Mouse (Mus musculus): ENCODE data around the gene Dapk1. TPM values are rescaled to one million over a fixed set of nuclear protein-coding genes. Genes with fewer than 3 reads are reported as not detected.
A peak's percentile ranks its signal among the peaks of the same experiment; 100 is the strongest.

The Dapk1 gene
- polyA plus RNA-seq, 1 experiment from 2014 or later, result 54.7 TPM

DNA sequence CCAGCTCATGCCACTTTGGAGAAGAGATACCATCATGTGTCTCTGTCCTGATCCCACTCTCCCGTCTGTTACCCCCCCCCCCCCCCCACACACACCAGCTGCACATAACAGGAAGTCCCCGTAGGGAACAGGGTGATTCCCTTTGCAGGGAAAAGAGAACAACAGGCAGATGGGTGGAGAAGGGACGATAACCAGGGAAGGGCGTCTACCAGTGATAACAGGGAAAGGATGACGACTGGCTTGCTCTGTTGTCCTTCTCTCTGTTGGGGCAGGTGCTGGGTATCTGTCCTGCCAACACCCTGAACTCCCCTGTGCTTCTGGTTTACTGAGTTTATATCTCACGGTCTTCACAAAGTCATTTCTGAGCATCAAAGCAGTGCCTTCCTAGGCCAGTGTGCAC lies 18.0 kb downstream of the Dapk1 start:
- WGBS, result 65% methylated on average over 6 of the region's 6 CpGs
- no peak overlapping the region for H3K4me3 ChIP-seq
- no peaks in the 10 kb centered on the region for H3K9me3 ChIP-seq
- no peaks in the 10 kb centered on the region for H3K36me3 ChIP-seq
- no peak overlapping the region for H3K4me2 ChIP-seq (replicated peaks)
- peaks cover 63% of the 10 kb centered on the region for H3K4me1 ChIP-seq
- H3K27me3 ChIP-seq, result no peaks in the 10 kb centered on the region
- no peak for ATAC-seq (replicated peaks)
- no peak overlapping the region for H3K9ac ChIP-seq (replicated peaks)
- H3K27ac ChIP-seq (replicated peaks), result no peak overlapping the region

- H3K4me2 ChIP-seq (replicated peaks), result no peak overlapping the region
- no peaks in the 10 kb centered on the region for H3K27me3 ChIP-seq
- H3K36me3 ChIP-seq, result no peaks in the 10 kb centered on the region
- peak; percentile 41; the same call in 1 of the 2 replicates for ATAC-seq (replicated peaks)
- H3K9ac ChIP-seq (replicated peaks), result no peak overlapping the region
- H3K9me3 ChIP-seq, result no peaks in the 10 kb centered on the region
- H3K4me3 ChIP-seq, result no peak overlapping the region
- peaks cover 49% of the 10 kb centered on the region for H3K4me1 ChIP-seq
- 32% methylated on average over 4 of the region's 4 CpGs for WGBS
- 0 out of 2 replicates have a peak overlapping the region, but pooled peaks have one; percentile 20 for H3K27ac ChIP-seq (replicated peaks)
These were observed 19.7 kb downstream of the Dapk1 start for GRCm38 (mm10) chr13:60621411-60621965.

DNA sequence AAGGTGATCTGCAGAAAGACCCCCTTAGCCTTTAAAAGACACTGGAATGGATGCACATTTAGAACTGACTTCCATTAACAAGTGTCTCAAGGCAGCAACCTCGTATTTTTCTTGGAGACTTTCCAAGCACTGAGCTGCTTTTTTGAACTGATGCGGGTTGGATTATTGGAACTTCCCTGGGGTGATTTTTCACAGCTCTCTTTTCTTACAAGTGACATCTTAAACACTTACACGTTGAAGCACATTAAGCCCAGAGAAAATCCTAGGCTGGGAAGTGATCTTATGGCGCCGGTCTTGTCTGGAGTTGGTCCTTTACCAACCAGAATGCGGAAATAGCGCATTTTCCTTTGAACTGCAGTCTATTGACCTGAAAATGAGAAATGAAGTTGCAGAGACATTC lies 23.8 kb downstream of the Dapk1 start:
- Histone ChIP-seq H3K4me1 (peaks cover 35% of the 10 kb centered on the region), H3K27me3 (no peaks in the 10 kb centered on the region), H3K4me2 (replicated peaks) (no peak overlapping the region), H3K9me3 (no peaks in the 10 kb centered on the region), H3K4me3 (no peak overlapping the region), H3K36me3 (no peaks in the 10 kb centered on the region), H3K9ac (replicated peaks) (no peak overlapping the region), H3K27ac (replicated peaks) (no peak overlapping the region)
- ATAC-seq (replicated peaks), result no peak
- 57% methylated on average over 7 of the region's 7 CpGs for WGBS

- Histone ChIP-seq H3K9ac (replicated peaks) (no peak overlapping the region), H3K4me3 (no peak overlapping the region), H3K4me2 (replicated peaks) (no peak overlapping the region), H3K36me3 (no peaks in the 10 kb centered on the region), H3K9me3 (no peaks in the 10 kb centered on the region), H3K4me1 (peaks cover 20% of the 10 kb centered on the region), H3K27ac (replicated peaks) (no peak overlapping the region), H3K27me3 (no peaks in the 10 kb centered on the region)
- no peak for ATAC-seq (replicated peaks)
- WGBS, result 35% methylated on average over 15 of the region's 15 CpGs
These were observed 26.3 kb downstream of the Dapk1 start for GRCm38 (mm10) chr13:60627843-60628656.

DNA sequence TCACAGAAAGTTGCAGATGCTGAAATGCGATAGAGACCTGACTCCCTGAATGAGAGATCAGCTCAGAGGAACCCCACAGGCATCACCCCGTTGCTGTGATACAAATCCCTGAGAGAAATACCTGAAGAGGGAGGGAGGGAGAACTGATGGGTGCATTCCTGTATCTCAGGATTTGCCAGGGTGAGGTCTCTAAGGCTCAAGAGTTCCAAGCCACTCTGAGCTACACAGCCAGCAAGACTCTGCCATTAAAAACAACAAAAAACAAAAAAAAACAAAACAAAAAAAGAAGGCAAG lies 26.9 kb downstream of the Dapk1 start:
- WGBS, result 18% methylated on average over 2 of the region's 2 CpGs
- Histone ChIP-seq H3K9me3 (no peaks in the 10 kb centered on the region), H3K4me1 (peaks cover 24% of the 10 kb centered on the region), H3K27ac (replicated peaks) (no peak overlapping the region), H3K27me3 (no peaks in the 10 kb centered on the region), H3K4me3 (no peak overlapping the region), H3K36me3 (no peaks in the 10 kb centered on the region), H3K4me2 (replicated peaks) (no peak overlapping the region), H3K9ac (replicated peaks) (no peak overlapping the region)
- ATAC-seq (replicated peaks), result no peak

- Histone ChIP-seq H3K27me3 (no peaks in the 10 kb centered on the region), H3K4me2 (replicated peaks) (no peak overlapping the region), H3K36me3 (no peaks in the 10 kb centered on the region), H3K4me1 (peaks cover 32% of the 10 kb centered on the region), H3K9me3 (no peaks in the 10 kb centered on the region), H3K9ac (replicated peaks) (no peak overlapping the region), H3K4me3 (no peak overlapping the region), H3K27ac (replicated peaks) (no peak overlapping the region)
- no peak for ATAC-seq (replicated peaks)
- 94% methylated on average over 9 of the region's 9 CpGs for WGBS
These were observed 27.7 kb downstream of the Dapk1 start for GRCm38 (mm10) chr13:60629419-60629818.

- H3K9ac ChIP-seq (replicated peaks), result no peak overlapping the region
- peak overlapping the region; percentile 20; the same call in 1 of the 2 replicates for H3K27ac ChIP-seq (replicated peaks)
- ATAC-seq (replicated peaks), result no peak
- 35% methylated on average over 6 of the region's 6 CpGs for WGBS
- H3K36me3 ChIP-seq, result no peaks in the 10 kb centered on the region
- H3K4me1 ChIP-seq, result peaks cover 16% of the 10 kb centered on the region
- no peaks in the 10 kb centered on the region for H3K27me3 ChIP-seq
- no peak overlapping the region for H3K4me2 ChIP-seq (replicated peaks)
- no peak overlapping the region for H3K4me3 ChIP-seq
- H3K9me3 ChIP-seq, result no peaks in the 10 kb centered on the region
These were observed 32.2 kb downstream of the Dapk1 start for GRCm38 (mm10) chr13:60633945-60634344.

DNA sequence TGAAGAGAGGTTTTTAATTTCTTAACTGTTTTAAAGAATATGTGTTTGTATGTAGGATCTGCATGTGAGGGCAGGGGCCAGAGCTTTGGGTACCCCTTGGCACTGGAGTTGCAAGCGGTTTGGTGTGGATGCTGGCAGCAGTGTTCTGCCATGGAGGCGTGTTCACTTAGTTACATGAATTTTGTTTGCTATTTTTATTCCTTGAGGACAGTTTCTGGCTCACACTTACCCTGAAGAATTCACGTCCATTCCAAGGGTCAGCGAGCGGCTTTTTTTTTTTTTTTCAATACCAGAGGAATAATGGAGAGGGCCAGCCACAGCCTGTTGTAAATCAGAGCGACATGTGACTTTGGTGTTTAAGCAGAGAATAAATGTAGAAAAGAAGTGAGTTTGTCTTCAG lies 33.9 kb downstream of the Dapk1 start:
- Histone ChIP-seq H3K9ac (replicated peaks) (no peak overlapping the region), H3K36me3 (no peaks in the 10 kb centered on the region), H3K9me3 (no peaks in the 10 kb centered on the region), H3K4me1 (peaks cover 28% of the 10 kb centered on the region), H3K4me3 (no peak overlapping the region), H3K4me2 (replicated peaks) (no peak overlapping the region), H3K27ac (replicated peaks) (no peak overlapping the region), H3K27me3 (no peaks in the 10 kb centered on the region)
- WGBS, result 72% methylated on average over 6 of the region's 6 CpGs
- no peak for ATAC-seq (replicated peaks)

DNA sequence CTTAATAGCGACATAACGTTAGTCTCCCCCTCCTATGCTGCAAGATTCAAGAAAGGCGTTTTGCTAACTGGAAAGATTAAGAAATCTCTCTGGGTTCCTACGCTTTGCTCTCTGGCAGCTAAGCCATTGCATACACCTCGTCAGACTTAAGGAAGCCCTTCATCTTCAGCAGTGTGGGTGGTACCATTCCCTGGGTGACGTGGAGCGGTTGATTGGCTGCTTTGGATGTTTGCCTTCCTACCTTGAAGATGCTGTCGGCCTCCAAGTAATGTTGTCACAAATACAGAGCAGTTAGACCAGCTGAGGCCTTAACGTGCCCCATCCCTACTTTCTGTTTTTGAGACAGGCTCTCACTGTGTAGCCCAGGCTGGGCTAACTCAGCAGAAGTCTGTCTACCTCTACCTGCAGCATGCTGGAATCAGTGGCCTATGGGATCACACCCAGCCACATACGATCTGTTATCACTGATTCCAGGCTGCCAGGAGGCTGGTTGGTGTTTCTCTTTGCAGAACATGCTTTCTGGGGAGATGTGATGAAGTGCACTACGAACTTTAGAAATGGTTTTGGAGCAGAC lies 37.8 kb downstream of the Dapk1 start:
- WGBS, result 69% methylated on average over 11 of the region's 11 CpGs
- Histone ChIP-seq H3K9ac (replicated peaks) (no peak overlapping the region), H3K9me3 (no peaks in the 10 kb centered on the region), H3K4me1 (peaks cover 14% of the 10 kb centered on the region), H3K4me3 (no peak overlapping the region), H3K36me3 (no peaks in the 10 kb centered on the region), H3K27me3 (no peaks in the 10 kb centered on the region), H3K27ac (replicated peaks) (no peak overlapping the region), H3K4me2 (replicated peaks) (no peak overlapping the region)
- no peak for ATAC-seq (replicated peaks)

GRCm38 (mm10) chr13:60640420-60640819 lies 38.7 kb downstream of the Dapk1 start:
- Histone ChIP-seq H3K4me1 (peaks cover 14% of the 10 kb centered on the region), H3K27me3 (no peaks in the 10 kb centered on the region), H3K27ac (replicated peaks) (no peak overlapping the region), H3K9me3 (no peaks in the 10 kb centered on the region), H3K36me3 (no peaks in the 10 kb centered on the region), H3K4me3 (no peak overlapping the region), H3K4me2 (replicated peaks) (no peak overlapping the region), H3K9ac (replicated peaks) (no peak overlapping the region)
- no peak for ATAC-seq (replicated peaks)
- 89% methylated on average over 7 of the region's 7 CpGs for WGBS

- no peak overlapping the region for H3K4me2 ChIP-seq (replicated peaks)
- WGBS, result 86% methylated on average over 5 of the region's 5 CpGs
- no peak overlapping the region for H3K9ac ChIP-seq (replicated peaks)
- H3K9me3 ChIP-seq, result no peaks in the 10 kb centered on the region
- H3K4me3 ChIP-seq, result no peak overlapping the region
- 0 out of 2 replicates have a peak, but pooled peaks cover 2% of the 10 kb centered on the region for H3K36me3 ChIP-seq
- peaks cover 7% of the 10 kb centered on the region for H3K4me1 ChIP-seq
- H3K27me3 ChIP-seq, result no peaks in the 10 kb centered on the region
- no peak overlapping the region for H3K27ac ChIP-seq (replicated peaks)
- no peak for ATAC-seq (replicated peaks)
These were observed 42.7 kb downstream of the Dapk1 start for GRCm38 (mm10) chr13:60644457-60644889.

- no peak overlapping the region for H3K4me2 ChIP-seq (replicated peaks)
- no peaks in the 10 kb centered on the region for H3K9me3 ChIP-seq
- H3K4me1 ChIP-seq, result no peaks in the 10 kb centered on the region; the same call in none of the 2 replicates
- H3K9ac ChIP-seq (replicated peaks), result no peak overlapping the region
- 98% methylated on average over 3 of the region's 3 CpGs for WGBS
- no peak overlapping the region for H3K27ac ChIP-seq (replicated peaks)
- H3K27me3 ChIP-seq, result no peaks in the 10 kb centered on the region
- no peak for ATAC-seq (replicated peaks)
- 0 out of 2 replicates have a peak, but pooled peaks cover 2% of the 10 kb centered on the region for H3K36me3 ChIP-seq
- H3K4me3 ChIP-seq, result no peak overlapping the region
These were observed 45.0 kb downstream of the Dapk1 start for GRCm38 (mm10) chr13:60646791-60647190.

Data from forebrain, embryonic 15.5 days (tissue).